Mouse (Mus musculus): ENCODE measurements around the gene Sec11a. TPM values are rescaled to one million over a fixed set of nuclear protein-coding genes. Genes with fewer than 3 reads are reported as not detected.
"Not testable (repeated sequence)": the region's sequence is repeated elsewhere in the genome, so short reads cannot be mapped to it uniquely, and the experiment has no call there.

Gene Sec11a
- total and polyA plus RNA-seq, 3 experiments: 37.3 to 43.4 (median 41.6) TPM

GRCm38 (mm10) chr7:80952140-80952539, 4.6 kb upstream of the Sec11a start:
- no peak for DNase-seq
- TF ChIP-seq CTCF (IDR thresholded peaks at IDR 0.05) (no peak), POLR2A (IDR thresholded peaks at IDR 0.05; ENCODE audit: insufficient read depth, low read depth, low read length) (no peak), EP300 (IDR thresholded peaks at IDR 0.05; ENCODE audit: insufficient read depth, low read depth, low read length) (no peak)
- Histone ChIP-seq H3K27me3 (ENCODE audit: control insufficient read depth, insufficient read depth, low read length) (no peaks in the 10 kb centered on the region), H3K4me3 (no peak overlapping the region), H3K4me1 (ENCODE audit: control insufficient read depth, insufficient read depth, low read length) (no peaks in the 10 kb centered on the region), H3K27ac (no peak overlapping the region), H3K79me2 (replicated peaks; ENCODE audit: control insufficient read depth, insufficient read depth, low read length) (no peaks in the 10 kb centered on the region), H3K36me3 (ENCODE audit: control insufficient read depth, insufficient read depth, low read length) (no peaks in the 10 kb centered on the region), H3K9ac (ENCODE audit: low read depth, low read length) (no peak overlapping the region)
- WGBS: 66% methylated on average over 3 of the region's 3 CpGs
- intact Hi-C loops (cut with DNase I): no loop called here

GRCm38 (mm10) chr7:80951461-80951860, 3.9 kb upstream of the Sec11a start:
- no peaks in the 10 kb centered on the region for H3K27me3 ChIP-seq (ENCODE audit: control insufficient read depth, insufficient read depth, low read length)
- H3K27ac ChIP-seq: no peak overlapping the region
- H3K4me3 ChIP-seq: no peak overlapping the region
- H3K9ac ChIP-seq (ENCODE audit: low read depth, low read length): no peak overlapping the region
- TF ChIP-seq POLR2A (IDR thresholded peaks at IDR 0.05; ENCODE audit: insufficient read depth, low read depth, low read length) (no peak), EP300 (IDR thresholded peaks at IDR 0.05; ENCODE audit: insufficient read depth, low read depth, low read length) (no peak), CTCF (IDR thresholded peaks at IDR 0.05) (no peak)
- H3K79me2 ChIP-seq (replicated peaks; ENCODE audit: control insufficient read depth, insufficient read depth, low read length): no peaks in the 10 kb centered on the region
- intact Hi-C loops (cut with DNase I): no loop called here
- 73% methylated on average over 4 of the region's 4 CpGs for WGBS
- no peak for DNase-seq
- no peaks in the 10 kb centered on the region for H3K4me1 ChIP-seq (ENCODE audit: control insufficient read depth, insufficient read depth, low read length)
- H3K36me3 ChIP-seq (ENCODE audit: control insufficient read depth, insufficient read depth, low read length): no peaks in the 10 kb centered on the region; the same call in 1 of the 2 replicates

- WGBS: 92% methylated on average over 4 of the region's 4 CpGs
- Histone ChIP-seq H3K4me1 (ENCODE audit: control insufficient read depth, insufficient read depth, low read length) (peaks cover 2% of the 10 kb centered on the region), H3K27ac (no peak overlapping the region), H3K36me3 (ENCODE audit: control insufficient read depth, insufficient read depth, low read length) (peaks cover under 1% of the 10 kb centered on the region; the same call in 1 of the 2 replicates), H3K9ac (ENCODE audit: low read depth, low read length) (no peak overlapping the region), H3K4me3 (no peak overlapping the region), H3K27me3 (ENCODE audit: control insufficient read depth, insufficient read depth, low read length) (no peaks in the 10 kb centered on the region), H3K79me2 (replicated peaks; ENCODE audit: control insufficient read depth, insufficient read depth, low read length) (peaks cover 6% of the 10 kb centered on the region)
- no peak for TF ChIP-seq CTCF (IDR thresholded peaks at IDR 0.05)
- TF ChIP-seq POLR2A (IDR thresholded peaks at IDR 0.05; ENCODE audit: insufficient read depth, low read depth, low read length): no peak
- no peak for TF ChIP-seq EP300 (IDR thresholded peaks at IDR 0.05; ENCODE audit: insufficient read depth, low read depth, low read length)
- no peak for DNase-seq
- intact Hi-C loops (cut with DNase I): no loop called here
These were observed 7.8 kb downstream of the Sec11a start for GRCm38 (mm10) chr7:80939808-80940207.

- peaks cover 16% of the 10 kb centered on the region for H3K36me3 ChIP-seq (ENCODE audit: control insufficient read depth, insufficient read depth, low read length)
- H3K4me3 ChIP-seq; H3K27ac ChIP-seq; intact Hi-C loops (cut with DNase I); H3K79me2 ChIP-seq (replicated peaks; ENCODE audit: control insufficient read depth, insufficient read depth, low read length); DNase-seq; H3K27me3 ChIP-seq (ENCODE audit: control insufficient read depth, insufficient read depth, low read length); H3K4me1 ChIP-seq (ENCODE audit: control insufficient read depth, insufficient read depth, low read length); H3K9ac ChIP-seq (ENCODE audit: low read depth, low read length): not testable (repeated sequence)
These were observed 10.3 kb downstream of the Sec11a start for GRCm38 (mm10) chr7:80937304-80937666.

GRCm38 (mm10) chr7:80936617-80937303, 10.8 kb downstream of the Sec11a start:
- intact Hi-C loops (cut with DNase I); H3K4me3 ChIP-seq; DNase-seq; H3K27me3 ChIP-seq (ENCODE audit: control insufficient read depth, insufficient read depth, low read length); H3K4me1 ChIP-seq (ENCODE audit: control insufficient read depth, insufficient read depth, low read length); H3K27ac ChIP-seq; H3K9ac ChIP-seq (ENCODE audit: low read depth, low read length); H3K79me2 ChIP-seq (replicated peaks; ENCODE audit: control insufficient read depth, insufficient read depth, low read length): not testable (repeated sequence)
- WGBS: 23% methylated on average over 7 of the region's 7 CpGs
- H3K36me3 ChIP-seq (ENCODE audit: control insufficient read depth, insufficient read depth, low read length): peaks cover 16% of the 10 kb centered on the region

- 96% methylated on average over 1 of the region's 1 CpGs for WGBS
- DNase-seq: no peak
- Histone ChIP-seq H3K4me1 (ENCODE audit: control insufficient read depth, insufficient read depth, low read length) (peaks cover 4% of the 10 kb centered on the region), H3K27ac (no peak overlapping the region), H3K9ac (ENCODE audit: low read depth, low read length) (no peak overlapping the region), H3K36me3 (ENCODE audit: control insufficient read depth, insufficient read depth, low read length) (peaks cover 16% of the 10 kb centered on the region), H3K79me2 (replicated peaks; ENCODE audit: control insufficient read depth, insufficient read depth, low read length) (peaks cover 3% of the 10 kb centered on the region), H3K27me3 (ENCODE audit: control insufficient read depth, insufficient read depth, low read length) (no peaks in the 10 kb centered on the region), H3K4me3 (no peak overlapping the region)
- intact Hi-C loops (cut with DNase I): no loop called here
- TF ChIP-seq POLR2A (IDR thresholded peaks at IDR 0.05; ENCODE audit: insufficient read depth, low read depth, low read length): no peak
- TF ChIP-seq CTCF (IDR thresholded peaks at IDR 0.05): no peak
These were observed 11.7 kb downstream of the Sec11a start for GRCm38 (mm10) chr7:80935834-80936233.

All from heart, adult 2 months (tissue).